17 mouse cellular contexts compared by ENCODE assay signal in the genomic region with DNA sequence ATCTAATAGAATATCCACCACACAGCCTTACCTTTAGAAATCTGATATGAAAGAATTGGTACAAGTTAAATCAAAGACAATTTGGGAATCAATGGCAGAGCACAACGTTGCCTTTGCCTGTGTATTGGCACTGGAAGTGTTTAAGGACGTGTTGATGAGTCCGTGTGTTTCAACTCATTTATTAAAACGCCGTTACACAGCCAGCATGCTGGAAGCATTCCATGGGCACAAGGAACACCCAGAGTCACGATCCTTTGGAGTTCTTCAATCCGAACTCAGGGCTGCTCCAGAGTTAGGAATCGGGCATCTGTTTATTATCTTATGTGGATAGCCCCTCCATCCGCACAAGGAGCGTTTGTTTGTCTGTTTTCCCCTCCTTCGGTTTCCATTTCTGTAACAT.
A peak's percentile ranks its signal among the peaks of the same experiment; 100 is the strongest.
DNase-seq lines count a peak whose midpoint lies in the region; ATAC-seq lines count a peak whose summit lies in the region.
"Had no signal": no experiment of that assay in that cellular context is flagged by ENCODE, and none has a peak within 500 bp of the region (broad histone marks: within the 10 kb centered on the region; RNA-seq: fewer than 3 reads in every experiment).

No protein-coding gene starts in this region.

- H3K4me1 ChIP-seq in heart, embryonic 10.5 days: no peaks in the 10 kb centered on the region
- H3K4me1 ChIP-seq in midbrain, embryonic 13.5 days (replicated peaks): peaks cover 22% of the 10 kb centered on the region
- peaks cover 9% of the 10 kb centered on the region; the same call in 1 of the 2 replicates for H3K4me1 ChIP-seq in midbrain, embryonic 16.5 days (ENCODE audit: control insufficient read depth, insufficient read depth, low read length)
- H3K4me1 ChIP-seq in forebrain, embryonic 15.5 days: peaks cover 11% of the 10 kb centered on the region
- H3K4me1 ChIP-seq: embryonic facial prominence, embryonic 15.5 days; heart, embryonic 13.5 days; intestine, embryonic 15.5 days had no signal

- H3K4me2 ChIP-seq in midbrain, embryonic 13.5 days (replicated peaks): no peak overlapping the region
- H3K4me2 ChIP-seq in midbrain, embryonic 16.5 days (ENCODE audit: low read length): no peak overlapping the region
- 0 out of 2 replicates have a peak overlapping the region, but pooled peaks have one; percentile 14 for H3K4me2 ChIP-seq in forebrain, embryonic 15.5 days (replicated peaks)
- H3K4me2 ChIP-seq: embryonic facial prominence, embryonic 15.5 days; heart, embryonic 13.5 days; hindbrain, embryonic 13.5 days; intestine, embryonic 15.5 days had no signal

- H3K36me3 ChIP-seq in heart, embryonic 10.5 days: no peaks in the 10 kb centered on the region
- no peaks in the 10 kb centered on the region for H3K36me3 ChIP-seq in midbrain, embryonic 13.5 days
- no peaks in the 10 kb centered on the region for H3K36me3 ChIP-seq in midbrain, embryonic 16.5 days (ENCODE audit: control insufficient read depth, insufficient read depth, low read length)
- H3K36me3 ChIP-seq in forebrain, embryonic 15.5 days: no peaks in the 10 kb centered on the region
- H3K36me3 ChIP-seq: embryonic facial prominence, embryonic 15.5 days; heart, embryonic 13.5 days; hindbrain, embryonic 13.5 days; intestine, embryonic 15.5 days had no signal

- 87% methylated on average over 11 of the region's 11 CpGs for whole genome bisulfite sequencing in heart, embryonic 10.5 days
- 85% methylated on average over 11 of the region's 11 CpGs for WGBS in midbrain, embryonic 13.5 days
- WGBS in midbrain, embryonic 16.5 days: 78% methylated on average over 11 of the region's 11 CpGs
- 46% methylated on average over 11 of the region's 11 CpGs for WGBS in forebrain, embryonic 15.5 days

- H3K4me3 ChIP-seq in heart, embryonic 10.5 days: no peak overlapping the region
- H3K4me3 ChIP-seq in midbrain, embryonic 13.5 days (replicated peaks): no peak overlapping the region
- no peak overlapping the region for H3K4me3 ChIP-seq in midbrain, embryonic 16.5 days (ENCODE audit: low read depth, low read length)
- H3K4me3 ChIP-seq in forebrain, embryonic 15.5 days: no peak overlapping the region
- H3K4me3 ChIP-seq: embryonic facial prominence, embryonic 15.5 days; erythroblast, embryonic 14.5 days; gastrocnemius, adult 2 months; heart, embryonic 13.5 days; hindbrain, embryonic 13.5 days; intestine, embryonic 15.5 days had no signal

- H3K27me3 ChIP-seq in heart, embryonic 10.5 days (ENCODE audit: insufficient read depth, poor library complexity, severe bottlenecking): peaks cover 10% of the 10 kb centered on the region
- H3K27me3 ChIP-seq in midbrain, embryonic 13.5 days: no peaks in the 10 kb centered on the region
- H3K27me3 ChIP-seq in midbrain, embryonic 16.5 days (ENCODE audit: control insufficient read depth, insufficient read depth, low read depth, low read length): no peaks in the 10 kb centered on the region
- H3K27me3 ChIP-seq in forebrain, embryonic 15.5 days: no peaks in the 10 kb centered on the region
- H3K27me3 ChIP-seq: embryonic facial prominence, embryonic 15.5 days; heart, embryonic 13.5 days; intestine, embryonic 15.5 days had no signal

- no peaks in the 10 kb centered on the region for H3K9me3 ChIP-seq in heart, embryonic 10.5 days
- H3K9me3 ChIP-seq in midbrain, embryonic 13.5 days: no peaks in the 10 kb centered on the region
- H3K9me3 ChIP-seq in midbrain, embryonic 16.5 days (replicated peaks; ENCODE audit: control insufficient read depth, low read length, poor library complexity, severe bottlenecking): no peaks in the 10 kb centered on the region
- H3K9me3 ChIP-seq in forebrain, embryonic 15.5 days: no peaks in the 10 kb centered on the region
- H3K9me3 ChIP-seq: embryonic facial prominence, embryonic 15.5 days; hindbrain, embryonic 13.5 days; intestine, embryonic 15.5 days had no signal

- H3K27ac ChIP-seq in heart, embryonic 10.5 days: no peak overlapping the region
- peak overlapping the region; percentile 64; the same call in 1 of the 2 replicates for H3K27ac ChIP-seq in midbrain, embryonic 13.5 days
- H3K27ac ChIP-seq in midbrain, embryonic 16.5 days (ENCODE audit: low read length): no peak overlapping the region
- H3K27ac ChIP-seq in forebrain, embryonic 15.5 days (replicated peaks): no peak overlapping the region
- H3K27ac ChIP-seq: embryonic facial prominence, embryonic 15.5 days; gastrocnemius, adult 2 months; heart, embryonic 13.5 days; intestine, embryonic 15.5 days had no signal

- ATAC-seq in midbrain, embryonic 13.5 days: no peak
- ATAC-seq in midbrain, embryonic 16.5 days: no peak
- ATAC-seq in forebrain, embryonic 15.5 days (replicated peaks): no peak
- ATAC-seq: intestine, embryonic 15.5 days had no signal

- peak; percentile 1 for DNase-seq in heart, embryonic 10.5 days (ENCODE audit: low spot score)
- DNase-seq in heart, postnatal 10 days: no peak
- no peak for DNase-seq in kidney, postnatal 25 days
- DNase-seq: adrenal gland, adult 2 months; adrenal gland, postnatal 25 days; cerebellum, adult 2 months; gastrocnemius, adult 2 months; gastrocnemius, postnatal 25 days; heart, postnatal 4 days had no signal

- intact Hi-C loops in heart, postnatal 10 days (cut with DNase I): no loop called here

- no peak overlapping the region for H3K9ac ChIP-seq in midbrain, embryonic 13.5 days (replicated peaks)
- no peak overlapping the region for H3K9ac ChIP-seq in midbrain, embryonic 16.5 days (ENCODE audit: low read depth, low read length)
- no peak overlapping the region for H3K9ac ChIP-seq in forebrain, embryonic 15.5 days (replicated peaks)
- H3K9ac ChIP-seq: embryonic facial prominence, embryonic 15.5 days; heart, embryonic 13.5 days; hindbrain, embryonic 13.5 days; intestine, embryonic 15.5 days had no signal
